Mouse (Mus musculus) Patski (cell line): Measurements from ENCODE around the gene Mstn. TPM values are rescaled to one million over a fixed set of nuclear protein-coding genes. Genes with fewer than 3 reads are reported as not detected.

Source experiments
- ATAC-seq: fragments of 100-300 bp; one replicate; pipeline ENCODE4 v1.8.0; 2021
- CTCF ChIA-PET: fragments of 350-600 bp; sonication (Branson Sonifier 250); formaldehyde crosslinking; loops from one replicate; lab custom pipeline; 2022; ENCODE audit warnings: inconsistent platforms; lab: Charles Lee
- POLR2A ChIA-PET: fragments of 350-600 bp; sonication (Branson Sonifier 250); formaldehyde crosslinking; loops from one replicate; lab custom pipeline; 2022; ENCODE audit warnings: antibody characterized with exemption, inconsistent platforms; lab: Charles Lee
- DNase-seq: peaks from one replicate; pipeline ENCODE4 v3.0.0-alpha.2; 2011; ENCODE audit warnings: low read depth, low spot score
- H3K27me3 ChIP-seq: fragments of 371-371 bp; one replicate; pipeline ENCODE4 v1.5.1; 2021
- CTCF ChIP-seq: fragments of 100-300 bp; IDR thresholded peaks from one replicate; pipeline ENCODE4 v1.5.1; 2021
- in situ Hi-C: fragments of 300-500 bp; cut with MboI; formaldehyde crosslinking; loops from 3 replicates; pipeline ENCODE4 v1.11.1; 2018; ENCODE audit warnings: low pct_unique_long_range_greater_than_20kb, mixed read lengths
- polyA plus RNA-seq: library from polyadenylated mRNA; unstranded; gene quantifications from one replicate; pipeline ENCODE4 v1.2.3, GENCODE M21; 2021

Mstn gene
- not detected for polyA plus RNA-seq

DNA sequence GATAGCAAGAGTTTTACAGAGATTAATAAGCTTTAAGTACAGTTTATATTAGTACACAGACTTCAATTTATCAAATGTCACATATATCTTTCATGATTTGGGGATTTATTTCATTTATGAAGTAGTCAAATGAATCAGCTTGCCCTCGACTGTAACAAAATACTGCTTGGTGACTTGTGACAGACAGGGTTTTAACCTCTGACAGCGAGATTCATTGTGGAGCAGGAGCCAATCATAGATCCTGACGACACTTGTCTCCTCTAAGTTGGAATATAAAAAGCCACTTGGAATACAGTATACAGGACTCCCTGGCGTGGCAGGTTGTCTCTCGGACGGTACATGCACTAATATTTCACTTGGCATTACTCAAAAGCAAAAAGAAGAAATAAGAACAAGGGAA is at the start of gene Mstn:
Gene Mstn, plus strand, starts transcription at position 301 of the 400 bp plus-strand sequence.
- in situ Hi-C loops, result loop anchor here (25.0 kb wide), 1 partner anchor 876 kb away; no protein-coding TSS in a partner anchor
- ChIA-PET CTCF (interaction anchor here (0.7 kb wide), 2 partner anchors 113 to 652 kb away, joined by 3 read pairs; no protein-coding TSS in a partner anchor), POLR2A (no interaction called here)
- H3K27me3 ChIP-seq, result peaks cover 68% of the 10 kb centered on the region
- TF ChIP-seq CTCF, result no peak
- no peak for ATAC-seq
- DNase-seq, result no peak

DNA sequence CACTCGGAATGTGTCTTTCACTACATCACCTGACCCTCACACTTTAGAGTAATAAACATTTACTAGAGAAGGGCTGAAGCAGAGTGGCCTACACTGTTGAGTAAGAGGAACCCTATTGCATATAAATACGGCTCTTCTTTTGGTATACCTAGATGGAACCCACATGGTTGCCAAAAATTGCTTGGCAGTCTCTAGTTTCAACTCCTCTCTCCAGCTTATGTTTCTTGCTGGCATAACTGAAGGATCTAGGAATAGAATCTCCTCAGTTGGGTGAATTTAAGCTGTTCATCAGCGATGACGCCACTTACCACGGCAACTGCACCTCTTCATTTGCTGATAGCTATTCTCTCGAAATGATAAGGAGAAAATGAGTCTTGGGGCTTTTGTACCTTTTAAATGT is 46.7 kb upstream of the Mstn start:
- ATAC-seq (no peak), DNase-seq (no peak)
- POLR2A ChIA-PET, result no interaction called here
- CTCF ChIA-PET, result no interaction called here
- peaks cover 40% of the 10 kb centered on the region for H3K27me3 ChIP-seq
- no peak for TF ChIP-seq CTCF
- in situ Hi-C loops, result no loop called here

DNA sequence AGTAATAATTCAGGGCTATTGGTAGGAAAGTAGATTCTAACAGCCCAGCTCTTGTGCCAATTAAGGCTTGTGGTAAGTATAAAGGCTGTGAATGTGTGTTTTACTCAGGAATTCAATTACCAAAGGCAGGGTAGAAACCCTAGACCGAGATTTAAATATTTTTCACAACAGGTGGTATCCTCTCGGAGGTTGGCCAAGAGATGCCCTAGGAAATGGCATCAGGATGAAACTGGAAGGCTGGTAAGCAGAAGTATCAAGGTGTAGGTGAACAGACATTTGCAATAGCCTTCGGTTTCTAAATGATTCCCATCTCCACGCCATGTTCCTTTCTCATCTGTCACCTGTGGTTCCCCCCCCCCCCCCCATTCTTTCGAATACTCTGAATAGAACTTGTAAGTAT is 45.8 kb upstream of the Mstn start:
- no peak for ATAC-seq
- H3K27me3 ChIP-seq, result peaks cover 38% of the 10 kb centered on the region
- DNase-seq, result no peak
- no peak for TF ChIP-seq CTCF
- ChIA-PET POLR2A (no interaction called here), CTCF (no interaction called here)
- in situ Hi-C loops, result no loop called here

DNA sequence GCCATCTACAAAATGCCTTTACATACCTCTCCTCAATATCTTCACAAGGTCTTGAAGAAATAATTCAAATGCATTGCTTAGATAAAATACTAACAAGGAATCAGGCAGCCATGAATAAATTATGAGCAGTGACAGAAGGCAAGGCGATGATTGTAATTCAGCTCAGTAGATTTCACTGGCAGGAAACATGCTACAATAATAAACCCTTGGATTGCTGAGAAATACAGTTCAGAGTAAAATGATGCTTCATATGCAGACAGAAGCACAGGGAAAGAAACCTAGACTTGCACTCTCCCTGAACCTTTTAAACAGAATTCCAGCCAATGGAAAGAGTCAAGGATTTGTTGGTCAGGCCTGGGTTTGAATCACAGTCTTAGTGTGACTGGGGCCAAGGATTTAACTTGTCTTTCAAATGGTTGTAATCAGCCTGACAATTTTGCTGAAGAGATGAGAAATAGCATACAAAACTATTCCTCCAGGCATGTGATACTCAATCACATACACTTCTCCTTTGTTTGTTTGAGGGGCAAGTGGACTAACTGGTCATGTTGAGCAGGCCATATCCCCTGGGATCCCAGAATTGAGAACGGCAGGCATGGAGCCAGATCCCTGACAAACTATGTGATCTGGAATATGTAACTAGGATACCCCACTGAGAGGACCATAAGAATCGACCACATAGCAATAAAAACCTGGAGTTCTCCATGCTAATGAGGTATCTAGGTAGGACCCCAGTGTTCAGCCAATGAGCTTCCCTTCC is 42.5 kb upstream of the Mstn start:
- ChIA-PET POLR2A (no interaction called here), CTCF (no interaction called here)
- DNase-seq (no peak), ATAC-seq (no peak)
- in situ Hi-C loops, result no loop called here
- H3K27me3 ChIP-seq, result peaks cover 44% of the 10 kb centered on the region
- TF ChIP-seq CTCF, result no peak

DNA sequence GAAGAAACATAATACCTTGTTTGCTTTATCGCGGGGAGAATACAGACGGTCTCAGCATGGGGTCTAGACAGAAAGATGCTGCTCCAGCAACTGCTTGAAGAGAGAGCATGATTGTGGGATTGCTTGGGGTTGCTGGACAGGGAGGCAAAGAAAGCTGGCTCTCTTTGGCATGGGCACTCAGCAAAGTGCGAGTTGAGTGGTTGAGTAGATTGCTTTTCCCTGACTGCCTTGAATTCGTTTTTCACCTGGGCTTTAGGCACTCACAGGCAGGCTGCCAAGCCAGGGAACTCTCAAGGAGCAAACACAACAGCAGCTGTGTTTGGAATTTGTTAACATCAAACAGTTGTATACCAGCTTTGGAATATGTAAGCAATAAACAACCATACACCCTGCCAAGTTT is 41.4 kb upstream of the Mstn start, which contains the start of gene 1700019D03Rik:
Gene 1700019D03Rik, minus strand, starts transcription at position 101 of the 400 bp plus-strand sequence.
- DNase-seq, result no peak
- ChIA-PET POLR2A (no interaction called here), CTCF (no interaction called here)
- ATAC-seq, result no peak
- TF ChIP-seq CTCF, result no peak
- in situ Hi-C loops, result no loop called here
- H3K27me3 ChIP-seq, result peaks cover 48% of the 10 kb centered on the region

DNA sequence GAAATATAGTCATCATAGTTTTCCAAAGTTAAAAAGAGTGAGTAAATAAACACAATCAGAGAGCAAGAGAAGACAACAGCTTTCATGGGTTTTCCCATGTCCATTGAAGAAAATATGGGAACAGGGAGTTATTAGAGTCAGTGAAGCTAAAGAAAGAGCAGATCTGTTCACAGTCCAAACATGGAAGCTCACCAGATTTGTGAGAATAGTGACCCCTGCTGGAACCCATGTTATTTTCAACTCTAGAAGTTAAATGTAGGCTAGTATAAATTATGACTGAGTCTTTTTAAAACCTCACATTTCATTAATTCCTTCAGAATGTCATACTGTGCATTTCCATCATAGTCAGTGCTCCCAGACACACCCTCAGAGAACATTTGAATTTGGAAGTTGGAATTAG is 28.9 kb upstream of the Mstn start:
- H3K27me3 ChIP-seq, result peaks cover 31% of the 10 kb centered on the region
- ATAC-seq, result no peak
- DNase-seq, result no peak
- ChIA-PET CTCF (no interaction called here), POLR2A (no interaction called here)
- peak; percentile 48 for TF ChIP-seq CTCF
- in situ Hi-C loops, result no loop called here

DNA sequence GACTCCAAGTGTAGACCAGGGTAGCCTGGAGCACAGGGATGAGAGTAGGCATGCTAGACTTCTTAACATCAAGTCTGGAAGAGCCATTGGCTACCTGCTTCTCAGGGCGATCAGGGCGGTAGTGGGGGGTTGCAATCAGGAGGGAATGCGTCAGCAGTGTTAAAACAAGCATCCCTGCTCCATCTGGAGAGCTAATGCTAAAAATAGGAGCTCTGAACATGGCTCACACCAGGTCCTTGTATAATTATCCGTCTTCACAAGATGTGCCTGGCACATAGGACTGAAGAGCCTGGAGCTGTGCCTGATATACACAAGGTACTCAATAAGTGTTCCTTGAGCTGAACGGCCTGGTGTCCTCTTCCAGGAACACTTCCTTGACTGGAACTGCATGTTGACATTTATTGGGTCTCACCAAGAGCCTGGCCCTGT is 24.0 kb upstream of the Mstn start:
- no peak for DNase-seq
- CTCF ChIA-PET, result no interaction called here
- no peak for ATAC-seq
- in situ Hi-C loops, result no loop called here
- POLR2A ChIA-PET, result no interaction called here
- H3K27me3 ChIP-seq, result peaks cover 33% of the 10 kb centered on the region
- no peak for TF ChIP-seq CTCF

DNA sequence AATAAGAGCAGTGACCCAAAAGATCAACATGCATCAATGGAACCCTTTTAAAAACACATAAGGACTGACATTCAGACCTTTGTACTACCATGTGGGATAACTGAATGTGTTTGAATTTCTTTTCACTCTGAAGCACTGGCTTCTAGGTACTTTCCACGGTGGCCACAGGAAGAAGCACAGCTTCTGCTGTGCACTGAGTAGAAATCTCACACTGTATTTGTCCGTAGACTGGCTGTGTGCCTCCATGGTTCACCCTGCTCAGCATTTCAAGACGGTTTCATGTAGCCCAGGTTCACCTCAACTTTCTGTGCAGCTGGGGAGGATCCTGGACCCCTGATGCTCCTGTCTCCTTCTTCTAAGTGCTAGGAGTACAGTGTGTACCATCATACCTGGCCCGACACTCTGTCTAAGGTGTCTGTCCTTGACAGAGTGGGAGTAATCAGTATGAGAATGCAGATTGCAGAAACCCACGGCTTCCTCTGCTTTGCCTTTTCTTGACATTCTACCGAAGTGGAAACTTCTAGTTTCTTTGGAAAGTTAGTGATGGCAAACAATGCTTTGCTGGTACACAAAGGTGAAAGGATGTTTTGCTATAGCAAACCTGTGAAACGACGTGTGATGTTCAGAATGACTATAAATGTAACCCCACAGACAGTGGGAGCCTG is 11.5 kb upstream of the Mstn start:
- POLR2A ChIA-PET, result no interaction called here
- H3K27me3 ChIP-seq, result peaks cover 60% of the 10 kb centered on the region
- no peak for TF ChIP-seq CTCF
- CTCF ChIA-PET, result no interaction called here
- no peak for ATAC-seq
- in situ Hi-C loops, result loop anchor here (5.0 to 25.0 kb wide), 3 partner anchors 222 to 887 kb away; partner anchors contain the start of genes Asdurf, Asnsd1 and Gm28551
- DNase-seq, result no peak

DNA sequence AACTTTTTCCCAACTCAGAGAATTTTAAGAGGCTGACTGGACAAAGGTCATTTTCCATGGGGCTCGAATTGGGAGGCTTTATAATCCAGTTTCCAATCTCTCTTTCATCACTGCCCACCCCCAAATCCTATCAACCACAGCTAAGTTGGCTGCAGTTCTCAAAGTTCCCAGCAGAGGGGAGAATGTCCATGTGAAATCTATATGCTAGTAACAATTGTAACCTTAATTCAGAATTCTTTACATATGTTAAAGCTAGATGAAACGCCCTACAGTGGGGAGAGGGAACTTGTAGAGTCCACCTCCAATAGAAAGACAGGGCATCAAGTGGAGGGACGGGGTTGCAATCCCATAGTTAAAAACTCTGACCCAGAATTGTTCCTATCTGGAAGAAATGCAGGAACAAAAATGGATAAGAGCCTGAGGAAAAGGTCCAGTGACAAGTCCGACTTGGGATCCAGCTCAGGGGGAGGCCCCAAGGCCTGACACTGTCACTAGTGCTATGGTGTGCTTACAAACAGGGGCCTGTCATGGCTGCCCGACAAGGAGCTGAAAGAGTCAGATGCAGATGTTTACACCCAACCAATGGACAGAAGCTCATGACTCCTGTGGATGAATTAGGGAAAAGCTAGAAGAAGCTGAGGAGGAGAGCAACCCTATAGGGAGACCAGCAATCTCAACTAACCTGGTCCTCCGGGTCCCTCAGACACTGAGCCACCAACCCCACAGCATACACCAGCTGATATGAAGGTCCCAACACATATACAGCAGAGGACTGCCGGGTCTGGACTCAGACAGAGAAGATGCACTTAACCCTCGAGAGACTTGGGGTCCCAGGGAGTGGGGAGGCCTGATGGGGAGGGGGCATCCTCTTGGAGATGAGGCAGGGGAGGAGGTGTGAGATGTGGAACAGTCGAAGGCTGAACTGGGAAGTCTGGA is 8.1 kb upstream of the Mstn start:
- peak; percentile 79 for TF ChIP-seq CTCF
- in situ Hi-C loops, result loop anchor here (5.0 to 25.0 kb wide), 3 partner anchors 219 to 884 kb away; partner anchors contain the start of genes Asdurf, Asnsd1 and Gm28551
- DNase-seq (no peak), ATAC-seq (no peak)
- POLR2A ChIA-PET, result no interaction called here
- H3K27me3 ChIP-seq, result peaks cover 55% of the 10 kb centered on the region
- CTCF ChIA-PET, result interaction anchor here (0.7 to 1.1 kb wide), 4 partner anchors 46 to 220 kb away, joined by 3 read pairs; no protein-coding TSS in a partner anchor

DNA sequence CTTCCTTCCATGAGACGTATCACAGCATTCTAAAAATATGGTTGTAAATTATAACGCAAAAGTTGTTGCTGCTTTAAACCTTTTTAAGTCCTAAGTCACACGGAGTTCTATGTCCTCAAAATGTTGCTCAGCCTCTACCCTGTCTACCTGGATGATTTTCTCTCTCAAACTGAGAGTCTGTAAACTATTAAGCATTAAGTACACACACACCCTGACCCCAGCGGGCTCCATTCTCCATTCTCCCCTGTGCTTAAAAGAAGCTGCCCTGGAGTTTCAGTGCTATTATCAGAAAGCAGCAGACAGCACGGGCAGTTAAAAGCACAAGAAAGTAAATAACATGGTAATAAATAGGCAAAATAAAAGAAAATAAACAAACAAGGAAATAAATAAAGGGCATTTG is 2.3 kb upstream of the Mstn start:
- ATAC-seq (no peak), DNase-seq (no peak)
- TF ChIP-seq CTCF, result no peak
- in situ Hi-C loops, result loop anchor here (25.0 kb wide), 1 partner anchor 878 kb away; no protein-coding TSS in a partner anchor
- H3K27me3 ChIP-seq, result peaks cover 58% of the 10 kb centered on the region
- ChIA-PET CTCF (no interaction called here), POLR2A (no interaction called here)
